Mouse (Mus musculus) heart, embryonic 14.5 days (tissue): ENCODE data around the gene Vmn1r22. TPM values are rescaled to one million over a fixed set of nuclear protein-coding genes. Genes with fewer than 3 reads are reported as not detected.
"Not testable (repeated sequence)": the region's sequence is repeated elsewhere in the genome, so short reads cannot be mapped to it uniquely, and the experiment has no call there.

Source experiments
- ATAC-seq: fragments of 200-750 bp; cut with Nextera tagmentation; 2 replicates; pipeline ENCODE4 v1.8.0; 2017; ENCODE audit warnings: low read depth, moderate TSS enrichment; ENCODE audit not compliant: insufficient number of reproducible peaks, insufficient read depth, low FRiP score
- H3K27ac ChIP-seq, 2 experiments: fragments of 200-500 bp in 1 of 2; fragments of 300-500 bp in 1 of 2; sonication (generic) in 1 of 2; replicated peaks in 1 of 2; 2 replicates each; pipeline ENCODE4 v1.5.1; 2012 to 2014; ENCODE audit warnings: low read depth in 2 of 2, low read length in 2 of 2, control low read depth in 1 of 2, mild to moderate bottlenecking in 1 of 2, mixed read lengths in 1 of 2; ENCODE audit not compliant: control insufficient read depth in 1 of 2, insufficient read depth in 1 of 2
- H3K27me3 ChIP-seq: fragments of 300-500 bp; sonication (generic); 2 replicates; pipeline ENCODE4 v1.6.1; 2014; ENCODE audit warnings: mild to moderate bottlenecking, low read length, control low read depth; ENCODE audit not compliant: control insufficient read depth, insufficient read depth
- H3K36me3 ChIP-seq: fragments of 300-500 bp; sonication (generic); 2 replicates; pipeline ENCODE4 v1.6.1; 2014; ENCODE audit warnings: mild to moderate bottlenecking, control low read depth, low read length, mixed read lengths; ENCODE audit not compliant: control insufficient read depth, insufficient read depth
- H3K4me1 ChIP-seq, 2 experiments: fragments of 200-500 bp in 1 of 2; fragments of 300-500 bp in 1 of 2; sonication (generic) in 1 of 2; 2 replicates each; pipeline ENCODE4 v1.6.1; 2012 to 2014; ENCODE audit warnings: low read length in 2 of 2, control low read depth in 1 of 2, mixed read lengths in 1 of 2; ENCODE audit not compliant: control insufficient read depth in 2 of 2, insufficient read depth in 2 of 2
- H3K4me2 ChIP-seq: fragments of 300-500 bp; sonication (generic); 2 replicates; pipeline ENCODE4 v1.6.1; 2014; ENCODE audit warnings: mild to moderate bottlenecking, low read length
- H3K4me3 ChIP-seq, 2 experiments: fragments of 200-500 bp in 1 of 2; fragments of 300-500 bp in 1 of 2; sonication (generic) in 1 of 2; 2 replicates each; pipeline ENCODE4 v1.5.1; 2012 to 2014; ENCODE audit warnings: low read length in 2 of 2, mild to moderate bottlenecking in 2 of 2, control low read depth in 1 of 2, low read depth in 1 of 2, moderate library complexity in 1 of 2; ENCODE audit not compliant: control insufficient read depth in 1 of 2, insufficient read depth in 1 of 2
- H3K9ac ChIP-seq: fragments of 300-500 bp; sonication (generic); 2 replicates; pipeline ENCODE4 v1.6.1; 2014; ENCODE audit warnings: mild to moderate bottlenecking, low read length
- H3K9me3 ChIP-seq: fragments of 300-500 bp; sonication (generic); 2 replicates; pipeline ENCODE4 v1.6.1; 2016; ENCODE audit warnings: low read length, control low read depth; ENCODE audit not compliant: control insufficient read depth
- WGBS: fragments of 180-500 bp; shearing (Covaris S2); extraction: QIAGEN DNeasy Blood & Tissue Kit; methylation state at CpG from one replicate; pipeline ENCODE4 v1.1.7; 2014; 5-methylcytosine and 5-hydroxymethylcytosine counted together
- polyA plus RNA-seq: library from polyadenylated mRNA; unstranded; fragments of >200 nt; fragmentation: Nextera tagmentation; extraction: Ambion mirVana; gene quantifications from 2 replicates; pipeline ENCODE4 v1.2.1, GENCODE M21; 2014

Vmn1r22 gene
- not detected in 2 replicates for polyA plus RNA-seq

- Histone ChIP-seq H3K36me3 (no peaks in the 10 kb centered on the region), H3K9ac (no peak within 1 kb of the TSS), H3K4me1 (no peaks in the 10 kb centered on the region), H3K4me2 (no peak within 1 kb of the TSS), H3K27me3 (no peaks in the 10 kb centered on the region), H3K9me3 (0 out of 2 replicates have a peak, but pooled peaks cover 3% of the 10 kb centered on the region), H3K4me3 (no peak within 1 kb of the TSS), H3K27ac (no peak within 1 kb of the TSS)
- no peak for ATAC-seq
- WGBS = 49% methylated on average over 1 of the region's 1 CpGs
These were observed at the start of gene Vmn1r22 for GRCm38 (mm10) chr6:57907928-57908327. TSS of gene Vmn1r22 (minus strand) at chr6:57908028.

- ATAC-seq = no peak
- H3K4me3 ChIP-seq = no peak within 1 kb of the TSS
- no peak within 1 kb of the TSS for H3K27ac ChIP-seq
- no peak within 1 kb of the TSS for H3K9ac ChIP-seq
- no peaks in the 10 kb centered on the region for H3K9me3 ChIP-seq
- H3K27me3 ChIP-seq = no peaks in the 10 kb centered on the region
- H3K4me1 ChIP-seq = no peaks in the 10 kb centered on the region
- H3K36me3 ChIP-seq = no peaks in the 10 kb centered on the region
- H3K4me2 ChIP-seq = no peak within 1 kb of the TSS
- WGBS = 75% methylated on average over 1 of the region's 1 CpGs
These were observed 18.9 kb upstream of the Vmn1r22 start, which contains the start of gene Vmn1r23 for GRCm38 (mm10) chr6:57926738-57927137. TSS of gene Vmn1r23 (minus strand) at chr6:57926838.

GRCm38 (mm10) chr6:57859043-57860042 lies 48.5 kb downstream of the Vmn1r22 start:
- no peak overlapping the region for H3K9ac ChIP-seq
- no peak overlapping the region for H3K4me3 ChIP-seq
- ATAC-seq = no peak
- H3K27me3 ChIP-seq = no peaks in the 10 kb centered on the region
- H3K9me3 ChIP-seq = no peaks in the 10 kb centered on the region
- no peak overlapping the region for H3K27ac ChIP-seq
- no peak overlapping the region for H3K4me2 ChIP-seq
- no peaks in the 10 kb centered on the region for H3K36me3 ChIP-seq
- WGBS = 47% methylated on average over 6 of the region's 6 CpGs
- H3K4me1 ChIP-seq = no peaks in the 10 kb centered on the region

GRCm38 (mm10) chr6:57851177-57851576 lies 56.7 kb downstream of the Vmn1r22 start:
- H3K36me3 ChIP-seq, H3K4me3 ChIP-seq, H3K27me3 ChIP-seq, H3K9ac ChIP-seq, H3K4me1 ChIP-seq, H3K4me2 ChIP-seq, H3K27ac ChIP-seq, H3K9me3 ChIP-seq, ATAC-seq: not testable (repeated sequence)
- 77% methylated on average over 5 of the region's 5 CpGs for WGBS

- no peak for ATAC-seq
- Histone ChIP-seq H3K27ac (no peak within 1 kb of the TSS), H3K27me3 (no peaks in the 10 kb centered on the region), H3K9ac (no peak within 1 kb of the TSS), H3K4me1 (no peaks in the 10 kb centered on the region), H3K36me3 (no peaks in the 10 kb centered on the region), H3K4me2 (no peak within 1 kb of the TSS), H3K4me3 (no peak within 1 kb of the TSS), H3K9me3 (no peaks in the 10 kb centered on the region)
- 53% methylated on average over 1 of the region's 1 CpGs for WGBS
These were observed 57.5 kb downstream of the Vmn1r22 start, which contains the start of gene Vmn1r21 for GRCm38 (mm10) chr6:57850286-57850685. TSS of gene Vmn1r21 (minus strand) at chr6:57850343.

Other genes with a start within 250 kb of the Vmn1r22 start
- 32.5 and 32.6 TPM in 2 replicates for gene Pyurf, start 215.9 kb downstream of the Vmn1r22 start, polyA plus RNA-seq
- gene Lancl2, start 205.5 kb downstream of the Vmn1r22 start, polyA plus RNA-seq = 18.4 and 20.3 TPM in 2 replicates
- 14.3 and 20.2 TPM in 2 replicates for gene Vopp1, start 82.9 kb downstream of the Vmn1r22 start, polyA plus RNA-seq
- not detected in 2 replicates for gene Vmn1r21, start 57.7 kb downstream of the Vmn1r22 start, polyA plus RNA-seq
- gene Vmn1r23, start 18.8 kb upstream of the Vmn1r22 start, polyA plus RNA-seq = not detected in 2 replicates
- not detected in 2 replicates for gene Vmn1r24, start 53.5 kb upstream of the Vmn1r22 start, polyA plus RNA-seq
- gene Vmn1r25, start 72.8 kb upstream of the Vmn1r22 start, polyA plus RNA-seq = not detected in 2 replicates
- gene Vmn1r26, start 107.1 kb upstream of the Vmn1r22 start, polyA plus RNA-seq = not detected in 2 replicates